Mouse (Mus musculus): ENCODE results near the gene Ccdc106.
"Not testable (repeated sequence)": the region's sequence is repeated elsewhere in the genome, so short reads cannot be mapped to it uniquely, and the experiment has no call there.

- TF ChIP-seq POLR2A (IDR thresholded peaks at IDR 0.05; ENCODE audit: insufficient read depth, low read depth, low read length); CTCF (IDR thresholded peaks at IDR 0.05): not testable (repeated sequence)
Observed at GRCm38 (mm10) chr7:5002876-5003275, 17.5 kb upstream of the Ccdc106 start.
